Mouse (Mus musculus) liver, postnatal 0 days (tissue): ENCODE measurements around the gene Acy3.

Experiments used
- CTCF ChIP-seq: sonication (generic); IDR thresholded peaks from 2 replicates; pipeline ENCODE4 v1.5.1; 2016; ENCODE audit warnings: antibody characterized with exemption, low read depth
- EP300 ChIP-seq: IDR thresholded peaks from 2 replicates; pipeline ENCODE4 v1.6.1; 2016; ENCODE audit warnings: antibody characterized with exemption, low read depth, mild to moderate bottlenecking

- no peak for TF ChIP-seq CTCF
- TF ChIP-seq EP300: no peak
Observed at GRCm38 (mm10) chr19:3942315-3942714, 44.1 kb upstream of the Acy3 start.
